Mouse (Mus musculus) heart, adult 8-10 months (tissue): ENCODE measurements at regions not wholly inside any gene's neighbourhood (a gene's known extent, or its start where the extent isn't known, plus 50 kb on each side); places are given as distances from the start of the nearest gene placed in this dataset.
A peak's percentile ranks its signal among the peaks of the same experiment; 100 is the strongest.

ENCODE experiments used
- DNase-seq: peaks from one replicate; pipeline ENCODE4 v3.0.0; 2022; ENCODE audit warnings: low spot score

GRCm38 (mm10) chr2:110426881-110427280 is 63.9 kb upstream of the Fibin start:
- peak; percentile 43 for DNase-seq

- no peak for DNase-seq
Observed at GRCm38 (mm10) chr2:110452694-110453093, 89.7 kb upstream of the Fibin start.

- no peak for DNase-seq
Observed at GRCm38 (mm10) chr2:110472307-110472995, 109.5 kb upstream of the Fibin start.

- DNase-seq, result no peak
Observed at GRCm38 (mm10) chr2:110476591-110476990, 113.6 kb upstream of the Fibin start.

GRCm38 (mm10) chr2:110481327-110481726 is 115.8 kb upstream of the Slc5a12 start:
- no peak for DNase-seq

GRCm38 (mm10) chr2:110486201-110486600 is 110.9 kb upstream of the Slc5a12 start:
- no peak for DNase-seq

- DNase-seq, result peak; percentile 6
Observed at GRCm38 (mm10) chr2:110486724-110487123, 110.4 kb upstream of the Slc5a12 start.

GRCm38 (mm10) chr2:110487950-110488349 is 109.1 kb upstream of the Slc5a12 start:
- DNase-seq, result peak; percentile 30

- no peak for DNase-seq
Observed at GRCm38 (mm10) chr2:110501786-110502185, 95.3 kb upstream of the Slc5a12 start.

GRCm38 (mm10) chr2:110508162-110508748 is 88.8 kb upstream of the Slc5a12 start:
- no peak for DNase-seq

GRCm38 (mm10) chr2:110523173-110523803 is 73.8 kb upstream of the Slc5a12 start:
- DNase-seq, result peak; percentile 24

- DNase-seq, result no peak
Observed at GRCm38 (mm10) chr2:110528191-110528590, 68.9 kb upstream of the Slc5a12 start.

GRCm38 (mm10) chr2:110540140-110540539 is 57.0 kb upstream of the Slc5a12 start:
- DNase-seq, result no peak

- no peak for DNase-seq
Observed at GRCm38 (mm10) chr2:110540570-110541357, 56.3 kb upstream of the Slc5a12 start.

- no peak for DNase-seq
Observed at GRCm38 (mm10) chr2:110541358-110541737, 55.8 kb upstream of the Slc5a12 start.
